Mouse (Mus musculus): ENCODE results near the gene Amd1.

Amd1 gene

GRCm38 (mm10) chr10:40301181-40302075 is 558 bp downstream of the Amd1 start:
- peak in 1 of 2 experiments; percentile 47 for DNase-seq (ENCODE audit: low spot score in 2 of 2)

DNA sequence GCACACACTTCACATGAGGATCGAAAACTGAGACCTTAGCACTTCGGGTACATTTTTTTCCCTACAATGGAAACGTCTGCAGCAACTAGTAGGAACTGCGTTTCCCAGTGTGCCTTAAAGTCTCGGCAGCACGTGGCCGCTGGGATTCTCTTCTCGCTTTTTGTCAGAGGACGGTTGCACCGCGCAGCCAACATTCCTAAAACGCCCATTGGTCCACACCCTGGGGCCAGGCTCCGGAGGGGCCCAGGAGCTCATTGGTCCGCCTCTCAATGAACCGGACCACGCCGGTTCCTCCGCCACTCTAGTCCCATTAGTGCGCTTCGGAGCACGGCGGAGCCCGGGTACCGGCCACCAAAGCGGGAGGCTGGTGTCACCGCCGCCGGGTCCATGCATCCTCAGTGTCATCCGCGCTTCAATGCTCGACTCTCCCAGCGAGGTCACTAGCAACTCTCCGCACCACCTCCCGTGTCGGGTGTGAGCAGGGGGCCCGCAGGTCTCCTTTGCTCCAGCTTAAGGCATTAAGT is 1.3 kb downstream of the Amd1 start:
- peak; percentile 84 to 89 for DNase-seq (ENCODE audit: low spot score in 2 of 2)

DNA sequence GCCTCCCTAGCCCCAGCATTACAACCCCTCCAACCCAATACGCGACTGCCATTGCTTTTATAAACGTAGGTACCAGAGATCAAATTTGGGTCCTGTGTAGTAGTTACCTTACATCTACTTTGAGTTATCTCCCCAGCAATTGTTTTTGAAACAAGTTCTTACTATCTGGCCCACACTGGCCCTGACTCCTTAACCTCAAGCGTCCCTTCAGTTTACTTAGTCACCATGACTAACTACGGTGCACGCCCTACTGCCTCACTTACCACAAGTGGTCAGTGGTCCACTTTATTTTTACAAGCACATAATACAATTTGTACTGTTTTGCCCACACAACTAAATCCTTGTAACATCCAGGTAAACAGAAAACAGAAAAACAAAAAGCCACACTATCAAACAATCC is 9.3 kb downstream of the Amd1 start:
- DNase-seq (ENCODE audit: low spot score in 2 of 2): no peak

DNA sequence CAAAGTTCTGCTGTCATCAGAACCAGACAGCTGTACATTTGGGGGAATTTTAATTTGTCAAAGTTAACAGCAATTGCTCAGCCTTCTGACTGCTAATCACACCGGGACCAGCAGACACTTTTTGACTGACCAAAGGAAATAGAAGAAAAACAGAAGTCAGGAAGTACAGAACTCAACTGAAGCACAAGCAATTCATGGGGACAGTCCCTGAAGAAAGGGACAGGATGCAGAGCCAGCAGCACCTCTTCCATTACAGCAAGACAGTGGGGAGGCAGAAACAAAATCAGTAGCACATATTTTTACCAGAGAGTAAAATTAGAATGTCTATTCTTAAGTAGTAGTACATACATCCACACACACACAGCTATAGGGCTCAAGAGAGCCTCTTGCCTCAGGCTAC is 15.2 kb downstream of the Amd1 start:
- DNase-seq (ENCODE audit: low spot score in 2 of 2): no peak

GRCm38 (mm10) chr10:40285571-40285970 is 16.4 kb downstream of the Amd1 start:
- no peak for DNase-seq (ENCODE audit: low spot score in 2 of 2)

- no peak for DNase-seq (ENCODE audit: low spot score in 2 of 2)
These were observed 17.0 kb downstream of the Amd1 start for GRCm38 (mm10) chr10:40284997-40285396.

DNA sequence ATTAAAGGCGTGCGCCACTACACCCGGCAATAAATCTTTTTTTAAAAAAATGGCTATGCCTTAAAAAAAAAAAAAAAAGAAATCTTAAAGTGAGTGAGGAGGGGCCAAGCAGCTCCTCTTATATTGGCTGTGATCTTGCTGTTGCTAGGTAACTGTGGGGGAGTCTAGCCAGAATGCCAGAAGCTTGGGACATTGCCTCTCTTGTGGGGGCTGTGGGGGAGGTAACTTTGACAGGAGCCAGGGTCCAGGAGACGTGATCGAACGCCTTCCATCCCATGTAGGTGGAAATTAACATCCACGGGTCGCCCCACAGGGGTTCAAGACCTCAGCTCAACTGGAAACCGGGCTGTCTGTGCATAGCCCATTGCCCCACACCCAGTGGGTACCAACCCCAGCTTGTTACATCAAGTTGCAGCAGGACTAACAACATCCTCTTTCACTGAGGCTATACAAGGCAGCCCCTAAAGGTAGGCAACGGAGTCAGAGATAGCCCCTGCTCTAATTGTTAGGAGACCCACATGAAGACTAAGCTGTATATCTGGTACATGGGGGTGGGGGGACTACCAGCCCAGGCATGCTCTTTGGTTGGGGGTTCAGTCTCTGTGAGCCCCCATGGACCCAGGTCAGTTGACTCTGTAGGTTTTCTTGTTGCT is 17.7 kb downstream of the Amd1 start:
- peak; percentile 31 to 39 for DNase-seq (ENCODE audit: low spot score in 2 of 2)

GRCm38 (mm10) chr10:40283636-40284035 is 18.4 kb downstream of the Amd1 start:
- DNase-seq (ENCODE audit: low spot score in 2 of 2): peak in 1 of 2 experiments; percentile 12

DNA sequence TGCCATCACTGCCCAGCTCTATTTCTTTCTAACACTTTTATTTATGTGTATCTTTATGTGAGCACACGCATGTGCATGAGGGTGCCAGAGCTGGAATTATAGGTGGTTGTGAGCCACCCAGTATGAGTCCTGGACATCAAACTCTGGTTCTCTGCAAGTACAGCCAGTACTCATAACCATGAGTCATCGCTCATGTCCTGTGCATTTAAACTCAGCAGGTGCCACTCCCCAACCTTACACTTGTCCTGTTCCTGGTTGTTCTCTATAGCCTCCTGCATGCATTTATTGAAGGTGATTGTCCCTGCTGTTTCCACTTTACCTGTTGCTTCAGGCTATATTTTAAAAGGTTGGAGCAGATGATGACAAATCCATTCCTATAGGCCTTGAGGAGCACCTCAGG is 20.4 kb downstream of the Amd1 start:
- no peak for DNase-seq (ENCODE audit: low spot score in 2 of 2)

DNA sequence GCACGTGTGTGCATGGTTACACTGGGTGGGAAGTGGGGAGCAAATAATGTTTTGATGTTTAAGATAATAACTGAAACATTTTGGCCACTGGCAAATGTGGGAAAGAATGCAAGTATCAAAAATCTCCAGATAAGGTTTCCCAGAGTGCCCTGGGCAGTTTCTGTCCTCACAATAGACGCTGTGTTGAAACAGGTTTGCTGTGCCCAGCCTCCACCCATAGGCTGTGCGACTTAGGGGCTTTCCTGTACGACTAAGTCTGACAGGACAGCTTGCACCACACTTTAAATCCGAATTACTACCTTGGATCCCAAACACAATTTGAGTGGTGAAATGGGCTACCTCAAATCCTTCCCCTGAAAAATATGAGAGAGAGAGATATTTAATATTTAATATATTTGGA is 23.7 kb downstream of the Amd1 start:
- DNase-seq (ENCODE audit: low spot score in 2 of 2): no peak

DNA sequence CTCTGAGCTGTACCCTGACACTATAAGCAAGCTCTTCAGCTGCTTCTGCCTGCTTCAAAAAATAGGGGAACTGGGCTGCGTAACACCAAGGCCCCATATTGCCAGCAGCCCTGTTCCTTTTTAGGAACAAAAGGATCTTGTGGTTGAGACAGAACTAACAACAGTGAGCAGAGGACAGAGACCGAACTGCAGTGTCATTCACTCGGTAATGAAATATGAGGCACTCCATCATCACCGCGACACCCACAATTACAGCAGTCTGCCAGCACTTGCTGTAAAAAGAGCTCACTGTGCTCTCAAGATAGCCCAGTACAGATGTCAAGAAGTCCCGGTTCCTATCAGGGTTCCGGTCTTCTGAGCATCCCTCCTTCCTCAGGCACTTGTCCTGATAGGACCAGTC is 26.0 kb downstream of the Amd1 start:
- no peak for DNase-seq (ENCODE audit: low spot score in 2 of 2)

GRCm38 (mm10) chr10:40273938-40274337 is 28.0 kb downstream of the Amd1 start:
- no peak for DNase-seq (ENCODE audit: low spot score in 2 of 2)

GRCm38 (mm10) chr10:40271216-40271615 is 30.8 kb downstream of the Amd1 start:
- DNase-seq (ENCODE audit: low spot score in 2 of 2): no peak

- DNase-seq (ENCODE audit: low spot score in 2 of 2): no peak
These were observed 37.1 kb downstream of the Amd1 start for GRCm38 (mm10) chr10:40264920-40265319.

GRCm38 (mm10) chr10:40263691-40264090 is 38.3 kb downstream of the Amd1 start:
- no peak for DNase-seq (ENCODE audit: low spot score in 2 of 2)

- DNase-seq (ENCODE audit: low spot score in 2 of 2): no peak
These were observed 39.8 kb downstream of the Amd1 start for GRCm38 (mm10) chr10:40262200-40262599.

- DNase-seq (ENCODE audit: low spot score in 2 of 2): no peak
These were observed 41.7 kb downstream of the Amd1 start for GRCm38 (mm10) chr10:40260305-40260704.

DNA sequence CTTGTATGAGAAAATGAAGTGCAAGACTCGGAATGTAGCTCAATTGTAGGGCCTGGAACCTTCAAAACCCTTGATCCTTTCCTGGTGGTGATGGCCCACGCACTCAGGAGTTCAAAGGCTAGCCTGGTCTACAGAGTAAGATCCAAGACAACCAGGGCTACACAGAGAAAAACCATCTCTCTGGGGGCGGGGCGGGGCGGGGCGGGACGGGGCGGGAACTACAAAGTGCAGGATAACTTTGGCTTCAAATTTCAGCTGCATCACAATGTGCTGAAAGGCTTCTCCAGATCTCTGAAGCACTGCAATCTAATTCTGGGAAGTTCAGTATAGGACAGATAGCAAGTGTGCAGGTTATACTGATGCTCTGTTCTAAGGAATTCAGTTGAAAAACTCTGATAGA is 42.4 kb downstream of the Amd1 start:
- DNase-seq (ENCODE audit: low spot score in 2 of 2): no peak

- DNase-seq (ENCODE audit: low spot score in 2 of 2): no peak
These were observed 43.0 kb downstream of the Amd1 start for GRCm38 (mm10) chr10:40258976-40259375.

GRCm38 (mm10) chr10:40258401-40258966 is 43.5 kb downstream of the Amd1 start:
- peak; percentile 58 to 59 for DNase-seq (ENCODE audit: low spot score in 2 of 2)

GRCm38 (mm10) chr10:40257414-40258255 is 44.4 kb downstream of the Amd1 start, which contains the start of gene Gtf3c6:
Gene Gtf3c6, minus strand, starts transcription at chr10:40258108.
- peak; percentile 87 to 93 for DNase-seq (ENCODE audit: low spot score in 2 of 2)
